Mouse (Mus musculus) hindbrain, embryonic 10.5 days (tissue): ENCODE data around the gene Ccdc85b. TPM values are rescaled to one million over a fixed set of nuclear protein-coding genes. Genes with fewer than 3 reads are reported as not detected.

Experiments
- DNase-seq: peaks from one replicate; pipeline ENCODE4 v3.0.0-alpha.2; 2017; ENCODE audit warnings: low spot score
- H3K27ac ChIP-seq: fragments of 300-500 bp; sonication (generic); 2 replicates; pipeline ENCODE4 v1.5.1; 2016; ENCODE audit warnings: mild to moderate bottlenecking, moderate library complexity
- H3K27me3 ChIP-seq: fragments of 300-500 bp; sonication (generic); 2 replicates; pipeline ENCODE4 v1.6.1; 2016; ENCODE audit warnings: mild to moderate bottlenecking; ENCODE audit not compliant: poor library complexity, insufficient read depth, severe bottlenecking
- H3K36me3 ChIP-seq: fragments of 300-500 bp; sonication (generic); 2 replicates; pipeline ENCODE4 v1.6.1; 2016; ENCODE audit warnings: mild to moderate bottlenecking, moderate library complexity
- H3K4me1 ChIP-seq: fragments of 300-500 bp; sonication (generic); replicated peaks from 2 replicates; pipeline ENCODE4 v1.6.1; 2016; ENCODE audit warnings: mild to moderate bottlenecking
- H3K4me3 ChIP-seq: fragments of 300-500 bp; sonication (generic); 2 replicates; pipeline ENCODE4 v1.5.1; 2016; ENCODE audit warnings: mild to moderate bottlenecking, moderate library complexity
- H3K9me3 ChIP-seq: fragments of 300-500 bp; sonication (generic); 2 replicates; pipeline ENCODE4 v1.6.1; 2016; ENCODE audit warnings: mild to moderate bottlenecking, moderate library complexity
- WGBS: fragments of 180-500 bp; shearing (Covaris S2); methylation state at CpG from one replicate; pipeline ENCODE4 v1.1.7; 2016; 5-methylcytosine and 5-hydroxymethylcytosine counted together
- polyA plus RNA-seq: library from polyadenylated mRNA; unstranded; fragments of >200 nt; fragmentation: Nextera tagmentation; extraction: Ambion mirVana; gene quantifications from 2 replicates; pipeline ENCODE4 v1.2.1, GENCODE M21; 2016

The Ccdc85b gene
- polyA plus RNA-seq, 1 experiment from 2014 or later, result 8.6 TPM

GRCm38 (mm10) chr19:5477004-5477667, 19.4 kb upstream of the Ccdc85b start:
- Histone ChIP-seq H3K4me1 (peaks cover 27% of the 10 kb centered on the region), H3K27me3 (peaks cover 18% of the 10 kb centered on the region), H3K27ac (no peak overlapping the region), H3K4me3 (peak overlapping the region; percentile 2; the same call in 1 of the 2 replicates), H3K9me3 (no peaks in the 10 kb centered on the region), H3K36me3 (peaks cover 48% of the 10 kb centered on the region)
- 86% methylated on average over 10 of the region's 10 CpGs for WGBS
- no peak for DNase-seq

- no peak for DNase-seq
- H3K4me1 ChIP-seq, result peaks cover 27% of the 10 kb centered on the region
These were observed 17.5 kb upstream of the Ccdc85b start for GRCm38 (mm10) chr19:5475069-5475714.

GRCm38 (mm10) chr19:5474281-5475068, 16.8 kb upstream of the Ccdc85b start:
- peak overlapping the region; percentile 76 for H3K4me3 ChIP-seq
- H3K4me1 ChIP-seq, result peaks cover 27% of the 10 kb centered on the region
- peak overlapping the region; percentile 94 for H3K27ac ChIP-seq
- DNase-seq, result peak; percentile 67
- peaks cover 22% of the 10 kb centered on the region for H3K36me3 ChIP-seq
- WGBS, result under 1% methylated on average over 65 of the region's 68 CpGs
- peaks cover 18% of the 10 kb centered on the region for H3K27me3 ChIP-seq
- H3K9me3 ChIP-seq, result no peaks in the 10 kb centered on the region

More at GRCm38 (mm10) chr19:5475069-5475714, 17.5 kb upstream of the Ccdc85b start:
- 25% methylated on average over 13 of the region's 13 CpGs for WGBS
- Histone ChIP-seq H3K27me3 (peaks cover 18% of the 10 kb centered on the region), H3K4me3 (peak overlapping the region; percentile 76), H3K9me3 (no peaks in the 10 kb centered on the region), H3K27ac (peak overlapping the region; percentile 94), H3K36me3 (peaks cover 29% of the 10 kb centered on the region)

GRCm38 (mm10) chr19:5473720-5474119, 16.0 kb upstream of the Ccdc85b start, which contains the start of gene Efemp2:
Gene Efemp2, plus strand, starts transcription at chr19:5473954.
- WGBS, result 3% methylated on average over 22 of the region's 22 CpGs
- Histone ChIP-seq H3K4me1 (peaks cover 27% of the 10 kb centered on the region), H3K9me3 (no peaks in the 10 kb centered on the region), H3K27me3 (peaks cover 18% of the 10 kb centered on the region), H3K4me3 (peak within 1 kb of the TSS; percentile 76), H3K36me3 (peaks cover 14% of the 10 kb centered on the region), H3K27ac (peak within 1 kb of the TSS; percentile 94)
- peak; percentile 75 for DNase-seq

GRCm38 (mm10) chr19:5472857-5473256, 15.2 kb upstream of the Ccdc85b start:
- H3K9me3 ChIP-seq, result no peaks in the 10 kb centered on the region
- H3K4me3 ChIP-seq, result no peak overlapping the region
- H3K4me1 ChIP-seq, result peaks cover 31% of the 10 kb centered on the region
- 76% methylated on average over 3 of the region's 3 CpGs for WGBS
- no peak for DNase-seq
- H3K36me3 ChIP-seq, result peaks cover 12% of the 10 kb centered on the region
- no peak overlapping the region for H3K27ac ChIP-seq
- H3K27me3 ChIP-seq, result peaks cover 18% of the 10 kb centered on the region

GRCm38 (mm10) chr19:5471846-5472245, 14.2 kb upstream of the Ccdc85b start:
- Histone ChIP-seq H3K4me3 (no peak overlapping the region), H3K36me3 (peaks cover 17% of the 10 kb centered on the region), H3K4me1 (peaks cover 31% of the 10 kb centered on the region), H3K27ac (no peak overlapping the region; the same call in 1 of the 2 replicates), H3K27me3 (peaks cover 18% of the 10 kb centered on the region), H3K9me3 (no peaks in the 10 kb centered on the region)
- WGBS, result 55% methylated on average over 5 of the region's 5 CpGs
- DNase-seq, result no peak

GRCm38 (mm10) chr19:5468374-5468773, 10.7 kb upstream of the Ccdc85b start, which contains the start of gene Ctsw:
Gene Ctsw, minus strand, starts transcription at chr19:5468507.
- 67% methylated on average over 5 of the region's 5 CpGs for WGBS
- H3K36me3 ChIP-seq, result peaks cover 51% of the 10 kb centered on the region
- H3K4me3 ChIP-seq, result no peak within 1 kb of the TSS
- H3K9me3 ChIP-seq, result no peaks in the 10 kb centered on the region
- DNase-seq, result no peak
- H3K4me1 ChIP-seq, result peaks cover 14% of the 10 kb centered on the region
- no peak within 1 kb of the TSS for H3K27ac ChIP-seq
- H3K27me3 ChIP-seq, result peaks cover 4% of the 10 kb centered on the region

GRCm38 (mm10) chr19:5466916-5467500, 9.3 kb upstream of the Ccdc85b start:
- Histone ChIP-seq H3K9me3 (no peaks in the 10 kb centered on the region), H3K27ac (no peak overlapping the region), H3K4me1 (peaks cover 14% of the 10 kb centered on the region), H3K36me3 (peaks cover 63% of the 10 kb centered on the region), H3K4me3 (no peak overlapping the region), H3K27me3 (no peaks in the 10 kb centered on the region)
- 87% methylated on average over 6 of the region's 6 CpGs for WGBS
- no peak for DNase-seq

- 95% methylated on average over 8 of the region's 8 CpGs for whole genome bisulfite sequencing
- Histone ChIP-seq H3K27me3 (no peaks in the 10 kb centered on the region), H3K9me3 (no peaks in the 10 kb centered on the region), H3K4me3 (no peak overlapping the region), H3K4me1 (peaks cover 24% of the 10 kb centered on the region), H3K36me3 (peaks cover 63% of the 10 kb centered on the region), H3K27ac (no peak overlapping the region)
- no peak for DNase-seq
These were observed 7.3 kb upstream of the Ccdc85b start for GRCm38 (mm10) chr19:5465037-5465436.

- H3K4me1 ChIP-seq, result peaks cover 27% of the 10 kb centered on the region
- peak; percentile 80 for DNase-seq
- peaks cover 9% of the 10 kb centered on the region for H3K27me3 ChIP-seq
- peak overlapping the region; percentile 87 for H3K27ac ChIP-seq
- 55% methylated on average over 15 of the region's 15 CpGs for WGBS
- H3K4me3 ChIP-seq, result peak overlapping the region; percentile 39
- H3K36me3 ChIP-seq, result peaks cover 63% of the 10 kb centered on the region
- H3K9me3 ChIP-seq, result no peaks in the 10 kb centered on the region
These were observed 6.3 kb upstream of the Ccdc85b start for GRCm38 (mm10) chr19:5463791-5464562.

- peaks cover 16% of the 10 kb centered on the region for H3K27me3 ChIP-seq
- H3K27ac ChIP-seq, result no peak overlapping the region
- peak overlapping the region; percentile 39; the same call in 1 of the 2 replicates for H3K4me3 ChIP-seq
- no peaks in the 10 kb centered on the region for H3K9me3 ChIP-seq
- peaks cover 60% of the 10 kb centered on the region for H3K36me3 ChIP-seq
- no peak for DNase-seq
- WGBS, result 86% methylated on average over 9 of the region's 9 CpGs
- peaks cover 26% of the 10 kb centered on the region for H3K4me1 ChIP-seq
These were observed 5.5 kb upstream of the Ccdc85b start for GRCm38 (mm10) chr19:5463212-5463611.

GRCm38 (mm10) chr19:5461411-5461810, 3.7 kb upstream of the Ccdc85b start:
- DNase-seq, result no peak
- H3K4me3 ChIP-seq, result peak overlapping the region; percentile 87
- peaks cover 16% of the 10 kb centered on the region for H3K27me3 ChIP-seq
- no peaks in the 10 kb centered on the region for H3K9me3 ChIP-seq
- WGBS, result 91% methylated on average over 6 of the region's 6 CpGs
- H3K27ac ChIP-seq, result no peak overlapping the region
- H3K4me1 ChIP-seq, result peaks cover 43% of the 10 kb centered on the region
- H3K36me3 ChIP-seq, result peaks cover 42% of the 10 kb centered on the region
